Mouse (Mus musculus) layer of hippocampus, adult 2 months (tissue): Measurements from ENCODE around the gene Scn8a. TPM values are rescaled to one million over a fixed set of nuclear protein-coding genes. Genes with fewer than 3 reads are reported as not detected.

Experiments used
- DNase-seq, 2 experiments: peaks; one replicate each; pipeline ENCODE4 v3.0.0; 2022; ENCODE audit warnings: low spot score in 2 of 2
- H3K27ac ChIP-seq: fragments of 200-600 bp; 2 replicates; pipeline ENCODE4 v1.8.1; 2022
- H3K4me3 ChIP-seq: fragments of 200-600 bp; 2 replicates; pipeline ENCODE4 v1.8.1; 2022; ENCODE audit warnings: mild to moderate bottlenecking
- CTCF ChIP-seq: fragments of 200-600 bp; conservative IDR thresholded peaks from 2 replicates; pipeline ENCODE4 v1.8.1; 2022; ENCODE audit warnings: antibody characterized with exemption, mild to moderate bottlenecking, moderate library complexity
- total RNA-seq, 2 experiments: library from RNA; stranded (reverse); gene quantifications; 2 replicates each; pipeline ENCODE4 v1.2.3; 2021

The Scn8a gene
- total RNA-seq, 2 experiments from 2014 or later: 245 to 263 TPM

GRCm38 (mm10) chr15:101054541-101054940 lies 184.9 kb downstream of the Scn8a start:
- TF ChIP-seq CTCF: no peak
- DNase-seq: no peak
- no peak overlapping the region for H3K4me3 ChIP-seq
- H3K27ac ChIP-seq: no peak overlapping the region

DNA sequence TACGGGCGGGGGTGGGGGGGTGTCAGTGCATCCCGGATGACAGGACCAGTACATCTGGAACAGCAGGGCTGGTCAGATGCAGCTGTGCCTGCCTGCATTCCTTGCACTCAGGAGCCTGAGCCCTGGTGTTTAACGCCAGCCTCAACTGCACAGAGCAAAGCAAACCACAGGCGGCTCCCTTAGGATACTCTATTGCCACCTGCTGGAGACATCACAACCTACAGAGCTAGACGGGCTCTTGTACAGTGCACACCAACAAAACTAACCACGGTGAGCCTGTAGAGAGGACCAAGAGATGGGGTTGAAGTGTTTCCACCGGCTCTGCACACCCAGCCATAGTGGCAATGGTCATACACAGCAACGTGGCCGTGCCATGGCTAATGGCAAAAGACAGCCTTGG lies 186.6 kb downstream of the Scn8a start:
- Histone ChIP-seq H3K27ac (no peak overlapping the region), H3K4me3 (no peak overlapping the region)
- peak; percentile 40 to 64 for DNase-seq
- TF ChIP-seq CTCF: peak; percentile 86

GRCm38 (mm10) chr15:101059570-101060279 lies 190.1 kb downstream of the Scn8a start:
- no peak overlapping the region for H3K27ac ChIP-seq
- no peak for TF ChIP-seq CTCF
- H3K4me3 ChIP-seq: no peak overlapping the region
- DNase-seq: no peak

DNA sequence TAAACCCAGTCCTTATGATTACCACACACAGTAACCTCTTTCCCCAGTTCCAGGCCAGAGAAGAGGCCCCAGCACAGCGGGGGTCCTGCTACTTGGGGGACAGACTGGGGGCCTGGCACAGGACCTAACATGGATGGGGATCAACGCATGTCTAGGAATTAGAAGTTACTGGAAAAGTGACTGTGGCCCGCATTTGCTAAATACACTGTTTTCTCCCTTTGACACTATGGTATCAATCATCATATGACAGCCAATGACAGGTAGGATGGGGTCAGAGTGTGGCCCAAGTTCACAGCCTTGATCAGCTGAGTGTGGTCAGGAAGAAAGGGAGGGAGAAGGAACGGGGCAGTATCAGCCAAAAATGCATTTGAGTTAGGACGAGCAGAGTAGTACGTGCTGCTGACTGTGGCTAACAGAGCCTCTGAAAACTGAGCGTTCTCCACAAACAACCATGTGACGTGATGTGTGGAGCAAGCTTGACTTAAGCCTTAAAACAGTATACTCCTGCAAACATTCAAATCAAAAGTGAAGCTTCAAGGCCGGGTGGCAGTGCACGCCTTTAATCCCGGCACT lies 190.7 kb downstream of the Scn8a start:
- no peak overlapping the region for H3K27ac ChIP-seq
- no peak for TF ChIP-seq CTCF
- DNase-seq: no peak
- H3K4me3 ChIP-seq: no peak overlapping the region

- no peak for TF ChIP-seq CTCF
- H3K4me3 ChIP-seq: no peak overlapping the region
- no peak overlapping the region for H3K27ac ChIP-seq
- no peak for DNase-seq
Measured at GRCm38 (mm10) chr15:101065069-101065468, 195.4 kb downstream of the Scn8a start.

- DNase-seq: no peak
- no peak for TF ChIP-seq CTCF
- Histone ChIP-seq H3K4me3 (no peak overlapping the region), H3K27ac (no peak overlapping the region)
Measured at GRCm38 (mm10) chr15:101066364-101066847, 196.7 kb downstream of the Scn8a start.

- TF ChIP-seq CTCF: no peak
- DNase-seq: no peak
- H3K4me3 ChIP-seq: no peak overlapping the region
- H3K27ac ChIP-seq: no peak overlapping the region
Measured at GRCm38 (mm10) chr15:101066920-101067696, 197.4 kb downstream of the Scn8a start.

DNA sequence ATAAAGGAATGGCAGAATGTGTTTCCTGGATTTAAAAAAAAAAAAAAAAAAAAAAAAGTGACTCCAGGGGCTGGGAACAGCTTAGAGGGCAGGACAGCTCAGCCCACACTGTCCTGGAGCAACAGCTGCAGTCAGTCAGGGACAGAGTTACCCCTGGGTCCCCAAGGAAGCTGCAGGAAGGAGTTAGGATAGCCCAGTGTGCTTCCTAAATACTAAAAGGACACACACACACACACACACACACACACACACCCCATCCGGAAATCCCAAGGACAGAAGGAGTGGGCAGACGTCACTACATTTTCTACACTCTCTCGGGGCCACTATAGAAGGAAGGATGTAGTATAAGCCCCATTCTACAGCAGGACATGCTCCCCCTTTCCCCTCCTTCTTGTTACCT lies 198.4 kb downstream of the Scn8a start:
- Histone ChIP-seq H3K4me3 (no peak overlapping the region), H3K27ac (no peak overlapping the region)
- TF ChIP-seq CTCF: no peak
- DNase-seq: no peak

DNA sequence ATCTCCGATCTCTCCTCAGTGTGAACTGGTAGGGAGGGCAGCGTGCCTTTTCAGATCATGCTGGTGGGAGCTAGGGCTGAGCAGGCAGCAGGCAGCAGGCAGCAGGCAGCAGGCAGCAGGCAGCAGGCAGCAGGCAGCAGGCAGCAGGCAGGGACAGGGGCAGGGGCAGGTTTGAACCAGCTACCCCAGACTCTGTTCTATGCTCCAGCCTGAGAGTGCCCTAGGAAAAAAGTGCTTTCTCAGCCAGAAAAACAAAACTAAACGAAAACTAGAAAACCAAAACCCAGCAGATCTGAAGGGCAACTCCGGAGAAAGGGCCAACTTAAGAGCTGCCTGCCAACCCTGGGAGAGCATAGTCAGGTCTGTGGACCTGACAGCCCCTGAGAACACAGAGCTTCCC lies 199.0 kb downstream of the Scn8a start:
- DNase-seq: no peak
- H3K4me3 ChIP-seq: no peak overlapping the region
- no peak for TF ChIP-seq CTCF
- no peak overlapping the region for H3K27ac ChIP-seq

DNA sequence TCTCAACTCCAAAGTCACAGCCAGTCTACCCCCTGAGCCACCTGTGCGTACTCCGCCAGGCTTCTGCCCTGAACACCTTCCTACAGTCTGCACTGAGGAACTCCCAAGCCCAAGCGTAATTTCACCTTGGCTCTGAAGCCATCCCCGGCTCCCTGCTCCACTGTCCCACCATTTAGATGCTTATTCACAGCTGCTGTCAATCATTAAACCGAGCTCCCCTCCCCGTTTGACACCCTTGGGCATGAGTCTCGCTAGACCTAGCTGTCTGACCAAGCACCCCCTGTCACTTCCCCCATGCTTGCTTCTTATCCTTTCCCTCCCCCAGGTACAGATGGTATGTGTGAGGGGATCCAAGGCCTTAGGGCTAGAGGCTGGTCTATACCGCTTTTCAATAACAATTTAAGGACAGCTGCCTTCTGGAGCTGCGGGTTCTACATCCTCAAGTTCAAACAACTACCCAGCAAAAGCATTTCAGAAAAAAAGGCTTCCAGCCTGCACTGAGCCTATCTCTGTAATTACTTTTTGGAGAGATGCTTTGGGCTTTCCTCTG lies 200.1 kb downstream of the Scn8a start:
- TF ChIP-seq CTCF: no peak
- DNase-seq: no peak
- no peak overlapping the region for H3K4me3 ChIP-seq
- no peak overlapping the region for H3K27ac ChIP-seq

GRCm38 (mm10) chr15:101070762-101071161 lies 201.1 kb downstream of the Scn8a start:
- no peak for TF ChIP-seq CTCF
- no peak for DNase-seq
- H3K27ac ChIP-seq: no peak overlapping the region
- no peak overlapping the region for H3K4me3 ChIP-seq

- Histone ChIP-seq H3K4me3 (no peak overlapping the region), H3K27ac (no peak overlapping the region)
- no peak for TF ChIP-seq CTCF
- DNase-seq: no peak
Measured at GRCm38 (mm10) chr15:101072736-101073135, 203.1 kb downstream of the Scn8a start.

DNA sequence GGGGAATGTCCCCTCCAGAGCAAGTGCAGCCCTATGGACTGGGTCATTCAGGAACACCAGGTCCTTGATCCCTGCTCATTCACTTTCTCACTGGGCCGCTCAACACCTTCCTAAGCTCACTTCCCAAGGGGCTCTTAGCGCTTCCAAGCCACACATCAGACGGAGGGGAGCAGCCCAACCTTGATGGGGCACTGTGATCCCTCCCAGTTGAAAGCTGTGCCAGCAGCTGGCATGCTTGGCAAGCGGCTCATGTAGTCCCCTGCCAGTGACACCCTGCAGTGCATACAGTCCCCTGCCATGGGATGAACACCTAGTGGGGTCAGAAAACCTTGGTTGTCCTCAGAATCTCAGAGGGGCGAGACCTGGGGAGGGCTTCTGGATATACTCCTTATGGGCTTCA lies 204.4 kb downstream of the Scn8a start:
- H3K27ac ChIP-seq: no peak overlapping the region
- no peak overlapping the region for H3K4me3 ChIP-seq
- no peak for DNase-seq
- no peak for TF ChIP-seq CTCF
